Mouse (Mus musculus) olfactory bulb, adult 2 months (tissue): ENCODE results near the gene Degs2. TPM values are rescaled to one million over a fixed set of nuclear protein-coding genes. Genes with fewer than 3 reads are reported as not detected.

Experiments
- H3K27ac ChIP-seq: fragments of 200-500 bp; 2 replicates; pipeline ENCODE4 v1.5.1; 2012; ENCODE audit warnings: low read depth, low read length; ENCODE audit not compliant: insufficient read depth
- H3K4me1 ChIP-seq: fragments of 200-500 bp; 2 replicates; pipeline ENCODE4 v1.6.1; 2012; ENCODE audit warnings: low read length; ENCODE audit not compliant: control insufficient read depth, insufficient read depth
- H3K4me3 ChIP-seq: fragments of 200-500 bp; 2 replicates; pipeline ENCODE4 v1.5.1; 2012; ENCODE audit warnings: mild to moderate bottlenecking, low read depth, low read length, moderate library complexity; ENCODE audit not compliant: insufficient read depth
- CTCF ChIP-seq: fragments of 200-500 bp; IDR thresholded peaks from 2 replicates; pipeline ENCODE4 v1.5.1; 2012; ENCODE audit warnings: low read depth, mild to moderate bottlenecking, low read length, moderate library complexity; ENCODE audit not compliant: insufficient read depth
- POLR2A ChIP-seq: fragments of 200-500 bp; IDR thresholded peaks from 2 replicates; pipeline ENCODE4 v1.6.1; 2012; ENCODE audit warnings: mild to moderate bottlenecking, low read depth, low read length, moderate library complexity; ENCODE audit not compliant: insufficient read depth
- WGBS: fragments of 180-500 bp; shearing (Covaris S2); methylation state at CpG from one replicate; pipeline ENCODE4 v1.1.7; 2018; 5-methylcytosine and 5-hydroxymethylcytosine counted together
- polyA plus RNA-seq: library from polyadenylated mRNA; stranded (reverse); fragments of >200 nt; gene quantifications from 2 replicates; pipeline ENCODE4 v1.2.4, GENCODE M21; 2012; ENCODE audit warnings: low replicate concordance; ENCODE audit not compliant: missing spikeins, insufficient read depth, insufficient read length

The Degs2 gene
- polyA plus RNA-seq, 1 experiment: not detected

DNA sequence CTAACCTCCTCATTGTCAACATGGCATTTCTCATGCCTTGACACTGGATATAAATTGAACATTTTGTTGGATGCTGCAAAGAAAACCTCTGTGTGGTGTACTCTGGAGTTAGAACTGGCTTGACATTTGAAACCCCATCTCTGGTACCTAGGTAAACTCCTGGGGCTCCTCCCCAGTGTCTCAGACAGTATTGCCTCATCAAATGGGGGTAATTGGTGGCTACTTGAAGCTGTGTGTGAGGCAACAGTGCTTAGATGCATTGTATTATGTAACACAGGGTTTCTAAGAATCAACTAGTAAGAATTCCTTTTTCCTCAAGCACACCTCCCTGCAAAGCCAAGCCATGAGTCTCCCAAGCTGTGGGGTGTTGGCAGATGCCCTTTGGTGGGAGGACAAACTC, 54.3 kb downstream of the Degs2 start:
- H3K4me3 ChIP-seq: no peak overlapping the region
- H3K4me1 ChIP-seq: peaks cover 10% of the 10 kb centered on the region; the same call in 1 of the 2 replicates
- no peak for TF ChIP-seq POLR2A
- no peak for TF ChIP-seq CTCF
- no peak overlapping the region for H3K27ac ChIP-seq

GRCm38 (mm10) chr12:108646234-108646633, 55.9 kb downstream of the Degs2 start:
- no peak for TF ChIP-seq CTCF
- TF ChIP-seq POLR2A: no peak
- WGBS: 100% methylated on average over 1 of the region's 1 CpGs
- Histone ChIP-seq H3K4me1 (peaks cover 9% of the 10 kb centered on the region; the same call in 1 of the 2 replicates), H3K27ac (no peak overlapping the region), H3K4me3 (no peak overlapping the region)

DNA sequence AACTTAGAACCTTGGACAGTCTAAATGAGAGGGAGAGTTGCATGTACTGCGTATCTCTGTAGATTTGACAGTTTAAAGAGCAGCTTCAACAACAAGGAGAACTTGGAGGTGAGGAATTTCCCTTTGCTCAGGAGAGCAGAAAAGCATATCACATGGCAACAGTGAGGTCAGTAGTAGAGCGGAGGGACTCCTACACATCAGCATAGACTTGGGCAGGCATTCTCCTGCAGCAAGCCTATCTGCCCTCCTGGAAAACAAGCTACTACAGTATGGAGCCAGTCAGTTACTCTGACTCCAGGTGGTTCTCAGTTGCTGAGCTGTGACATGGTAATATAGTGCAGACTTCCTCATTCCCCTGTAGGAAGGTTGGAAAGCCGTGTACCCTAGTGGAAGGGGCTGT, 60.1 kb downstream of the Degs2 start:
- Histone ChIP-seq H3K4me3 (no peak overlapping the region), H3K27ac (no peak overlapping the region), H3K4me1 (peaks cover 9% of the 10 kb centered on the region)
- TF ChIP-seq POLR2A: no peak
- TF ChIP-seq CTCF: no peak
- WGBS: 87% methylated on average over 3 of the region's 3 CpGs

- H3K27ac ChIP-seq: no peak overlapping the region
- peaks cover 9% of the 10 kb centered on the region for H3K4me1 ChIP-seq
- no peak overlapping the region for H3K4me3 ChIP-seq
- WGBS: 62% methylated on average over 3 of the region's 3 CpGs
- no peak for TF ChIP-seq CTCF
Measured at GRCm38 (mm10) chr12:108639126-108639525, 63.0 kb downstream of the Degs2 start.

- TF ChIP-seq POLR2A (no peak), CTCF (no peak)
- no peak overlapping the region for H3K4me3 ChIP-seq
- H3K27ac ChIP-seq: no peak overlapping the region
- H3K4me1 ChIP-seq: peaks cover 9% of the 10 kb centered on the region
- 83% methylated on average over 5 of the region's 5 CpGs for WGBS
Measured at GRCm38 (mm10) chr12:108637440-108637839, 64.7 kb downstream of the Degs2 start.

DNA sequence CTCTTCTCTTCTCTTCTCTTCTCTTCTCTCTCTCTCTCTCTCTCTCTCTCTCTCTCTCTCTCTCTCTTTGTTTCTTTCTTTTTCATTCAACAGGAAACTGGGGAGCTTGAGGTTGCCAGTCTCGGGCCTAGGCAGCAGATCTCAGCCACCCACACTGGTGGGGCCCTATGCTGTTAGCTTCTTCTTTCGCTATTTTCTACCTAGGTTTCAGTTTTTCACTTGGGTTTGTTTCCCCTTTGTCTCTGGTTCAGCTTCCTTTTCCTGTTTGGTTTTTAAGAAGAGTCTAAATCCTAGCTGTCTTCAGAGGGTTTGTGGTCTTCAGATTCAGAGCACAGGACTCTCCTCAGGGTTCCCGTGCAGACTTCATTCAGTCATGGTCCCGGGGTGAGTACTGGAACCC, 66.6 kb downstream of the Degs2 start:
- 90% methylated on average over 4 of the region's 4 CpGs for WGBS
- TF ChIP-seq POLR2A (no peak), CTCF (no peak)

DNA sequence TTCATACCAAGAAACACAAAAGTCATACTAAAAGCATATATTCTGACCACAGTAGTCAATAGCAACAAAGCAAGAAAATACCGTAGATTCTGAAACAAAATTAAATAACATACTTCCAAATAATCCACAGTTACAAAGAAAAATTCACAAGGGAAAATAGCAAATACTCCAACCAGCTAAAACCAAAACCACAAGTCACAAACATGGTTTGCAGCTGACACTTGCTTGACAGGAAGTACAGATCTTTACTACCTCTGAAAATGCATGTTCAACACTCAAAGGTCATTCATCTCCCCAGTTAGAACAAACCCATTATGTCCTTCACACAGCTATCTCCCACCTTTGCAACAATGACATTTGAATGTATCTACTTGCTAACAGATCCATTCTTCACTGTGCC, 68.1 kb downstream of the Degs2 start:
- Histone ChIP-seq H3K27ac (no peak overlapping the region), H3K4me1 (no peaks in the 10 kb centered on the region; the same call in 1 of the 2 replicates), H3K4me3 (no peak overlapping the region)
- TF ChIP-seq CTCF (no peak), POLR2A (no peak)
- WGBS: 85% methylated on average over 1 of the region's 1 CpGs

More for the DNA sequence above, 66.6 kb downstream of the Degs2 start:
- Histone ChIP-seq H3K4me3 (no peak overlapping the region), H3K27ac (no peak overlapping the region), H3K4me1 (peaks cover 8% of the 10 kb centered on the region)

DNA sequence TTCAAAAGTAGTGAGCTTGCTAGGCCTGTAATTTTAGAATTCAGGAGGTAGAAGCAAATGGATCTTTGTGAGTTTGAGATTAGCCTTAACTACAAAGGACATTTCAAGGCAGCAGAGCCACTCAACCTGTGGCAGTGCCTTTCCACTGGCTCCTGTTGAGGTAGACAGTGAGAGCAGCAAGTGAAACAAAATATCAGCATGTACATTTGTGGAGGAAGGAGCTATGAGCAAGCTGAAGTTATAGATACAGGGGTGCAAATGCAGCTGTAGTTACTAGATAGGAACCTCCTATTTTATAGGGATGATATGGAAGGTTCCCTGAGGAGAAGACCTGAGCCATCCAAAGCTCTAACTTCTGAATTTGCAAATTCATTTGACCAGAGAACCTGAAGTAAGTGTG, 69.6 kb downstream of the Degs2 start:
- TF ChIP-seq POLR2A (no peak), CTCF (no peak)
- H3K4me3 ChIP-seq: no peak overlapping the region

GRCm38 (mm10) chr12:108630741-108631688, 71.1 kb downstream of the Degs2 start:
- no peak overlapping the region for H3K27ac ChIP-seq
- no peaks in the 10 kb centered on the region for H3K4me1 ChIP-seq
- no peak overlapping the region for H3K4me3 ChIP-seq
- 87% methylated on average over 6 of the region's 6 CpGs for WGBS
- TF ChIP-seq CTCF: no peak
- TF ChIP-seq POLR2A: no peak

More for the DNA sequence above, 69.6 kb downstream of the Degs2 start:
- H3K27ac ChIP-seq: no peak overlapping the region
- H3K4me1 ChIP-seq: no peaks in the 10 kb centered on the region
